Comparison of ENCODE assay signal across 10 mouse cellular contexts in the genomic region with DNA sequence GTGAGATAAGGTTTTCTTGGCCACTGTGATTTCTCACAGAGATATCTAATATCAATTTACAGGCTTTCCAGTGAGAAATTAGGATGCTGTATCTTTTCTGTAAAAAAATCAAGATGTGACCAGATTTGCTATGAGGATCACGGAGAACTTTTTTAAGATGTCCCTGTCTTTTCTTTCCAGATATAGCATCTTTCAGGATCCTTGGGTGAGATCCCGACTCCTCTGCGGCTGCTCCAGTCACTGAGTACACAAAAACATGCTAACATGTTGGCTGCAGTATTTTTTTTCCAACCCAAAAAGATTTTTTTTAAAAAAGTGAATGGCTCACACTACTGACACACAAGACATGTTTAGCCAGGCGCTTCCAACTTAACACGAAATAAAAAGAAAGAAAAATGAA. TPM values are rescaled to one million over a fixed set of nuclear protein-coding genes. Genes with fewer than 3 reads are reported as not detected.
A peak's percentile ranks its signal among the peaks of the same experiment; 100 is the strongest.
DNase-seq lines count a peak whose midpoint lies in the region; ATAC-seq and TF ChIP-seq lines count a peak whose summit lies in the region.
"Had no signal": no experiment of that assay in that cellular context is flagged by ENCODE, and none has a peak within 500 bp of the region (broad histone marks: within the 10 kb centered on the region; RNA-seq: fewer than 3 reads in every experiment).

No protein-coding gene starts in this region.

- peaks cover 15% of the 10 kb centered on the region; the same call in 1 of the 2 replicates for H3K4me1 ChIP-seq in kidney, embryonic 14.5 days (ENCODE audit: control insufficient read depth, insufficient read depth, low read length)
- H3K4me1 ChIP-seq in kidney, adult 2 months (ENCODE audit: control insufficient read depth, insufficient read depth, low read length), result no peaks in the 10 kb centered on the region
- peaks cover 23% of the 10 kb centered on the region; the same call in 1 of the 2 replicates for H3K4me1 ChIP-seq in embryonic facial prominence, embryonic 12.5 days
- H3K4me1 ChIP-seq in hindbrain, embryonic 12.5 days, result peaks cover 24% of the 10 kb centered on the region
- H3K4me1 ChIP-seq in neural tube, embryonic 12.5 days, result peaks cover 41% of the 10 kb centered on the region

- WGBS in kidney, embryonic 14.5 days, result 24% methylated on average over 5 of the region's 5 CpGs
- 39% methylated on average over 5 of the region's 5 CpGs for WGBS in kidney, adult 2 months
- 14% methylated on average over 5 of the region's 5 CpGs for WGBS in embryonic facial prominence, embryonic 12.5 days
- 7% methylated on average over 5 of the region's 5 CpGs for WGBS in hindbrain, embryonic 12.5 days
- 7% methylated on average over 5 of the region's 5 CpGs for WGBS in neural tube, embryonic 12.5 days

- no peaks in the 10 kb centered on the region for H3K36me3 ChIP-seq in kidney, embryonic 14.5 days (ENCODE audit: control insufficient read depth, insufficient read depth, low read length)
- H3K36me3 ChIP-seq in kidney, adult 2 months (ENCODE audit: control insufficient read depth, insufficient read depth, low read length), result no peaks in the 10 kb centered on the region
- no peaks in the 10 kb centered on the region for H3K36me3 ChIP-seq in embryonic facial prominence, embryonic 12.5 days
- H3K36me3 ChIP-seq in hindbrain, embryonic 12.5 days, result no peaks in the 10 kb centered on the region
- no peaks in the 10 kb centered on the region for H3K36me3 ChIP-seq in neural tube, embryonic 12.5 days
- H3K36me3 ChIP-seq: limb, embryonic 13.5 days had no signal

- TF ChIP-seq CTCF in kidney, adult 2 months (conservative IDR thresholded peaks at IDR 0.05; ENCODE audit: insufficient read depth, insufficient read length, low read depth, low read length), result no peak

- H3K27ac ChIP-seq in kidney, embryonic 14.5 days (ENCODE audit: low read depth, low read length), result no peak overlapping the region
- H3K27ac ChIP-seq in kidney, adult 2 months (ENCODE audit: insufficient read depth, low read depth, low read length), result no peak overlapping the region
- H3K27ac ChIP-seq in embryonic facial prominence, embryonic 12.5 days, result no peak overlapping the region
- H3K27ac ChIP-seq in hindbrain, embryonic 12.5 days, result peak overlapping the region; percentile 91
- no peak overlapping the region for H3K27ac ChIP-seq in neural tube, embryonic 12.5 days
- H3K27ac ChIP-seq: limb, embryonic 13.5 days had no signal

- DNase-seq in kidney, adult 2 months, result no peak
- no peak for DNase-seq in cerebellum, adult 8-10 months
- DNase-seq in spleen, adult 18-20 months, result no peak
- no peak for DNase-seq in urinary bladder, adult 18-20 months (ENCODE audit: low spot score in 2 of 2)
- DNase-seq: lung, postnatal 4 days had no signal

- H3K9ac ChIP-seq in kidney, embryonic 14.5 days (ENCODE audit: low read depth, low read length), result no peak overlapping the region
- peak overlapping the region; percentile 50; the same call in 1 of the 2 replicates for H3K9ac ChIP-seq in embryonic facial prominence, embryonic 12.5 days
- H3K9ac ChIP-seq in hindbrain, embryonic 12.5 days, result peak overlapping the region; percentile 68
- H3K9ac ChIP-seq in neural tube, embryonic 12.5 days, result no peak overlapping the region
- H3K9ac ChIP-seq: limb, embryonic 13.5 days had no signal

- H3K27me3 ChIP-seq in kidney, embryonic 14.5 days (ENCODE audit: control insufficient read depth, insufficient read depth, low read length), result peaks cover 62% of the 10 kb centered on the region
- peaks cover 5% of the 10 kb centered on the region for H3K27me3 ChIP-seq in kidney, adult 2 months (replicated peaks; ENCODE audit: control insufficient read depth, insufficient read depth, low read length)
- H3K27me3 ChIP-seq in embryonic facial prominence, embryonic 12.5 days, result peaks cover 42% of the 10 kb centered on the region
- H3K27me3 ChIP-seq in hindbrain, embryonic 12.5 days, result peaks cover 13% of the 10 kb centered on the region
- peaks cover 21% of the 10 kb centered on the region for H3K27me3 ChIP-seq in neural tube, embryonic 12.5 days (replicated peaks)

- ATAC-seq in kidney, embryonic 14.5 days (ENCODE audit: low FRiP score, low TSS enrichment), result no peak
- no peak for ATAC-seq in embryonic facial prominence, embryonic 12.5 days (ENCODE audit: insufficient number of reproducible peaks, insufficient read depth, low FRiP score, low TSS enrichment)
- no peak for ATAC-seq in hindbrain, embryonic 12.5 days (ENCODE audit: low FRiP score)
- no peak for ATAC-seq in neural tube, embryonic 12.5 days (ENCODE audit: low FRiP score, low read depth)

- TF ChIP-seq POLR2A in kidney, adult 2 months (IDR thresholded peaks at IDR 0.05; ENCODE audit: low read depth, low read length), result no peak

- H3K9me3 ChIP-seq in kidney, embryonic 14.5 days (ENCODE audit: control insufficient read depth, low read length), result no peaks in the 10 kb centered on the region
- no peaks in the 10 kb centered on the region for H3K9me3 ChIP-seq in embryonic facial prominence, embryonic 12.5 days
- no peaks in the 10 kb centered on the region for H3K9me3 ChIP-seq in hindbrain, embryonic 12.5 days (replicated peaks)
- H3K9me3 ChIP-seq in neural tube, embryonic 12.5 days, result no peaks in the 10 kb centered on the region
- H3K9me3 ChIP-seq: limb, embryonic 13.5 days had no signal

- H3K4me3 ChIP-seq in kidney, embryonic 14.5 days (ENCODE audit: low read length), result peak overlapping the region; percentile 28; the same call in 1 of the 2 replicates
- H3K4me3 ChIP-seq in kidney, adult 2 months (ENCODE audit: insufficient read depth, low read depth, low read length), result no peak overlapping the region
- H3K4me3 ChIP-seq in embryonic facial prominence, embryonic 12.5 days, result peak overlapping the region; percentile 38; the same call in 1 of the 2 replicates
- peak overlapping the region; percentile 41 for H3K4me3 ChIP-seq in hindbrain, embryonic 12.5 days
- H3K4me3 ChIP-seq in neural tube, embryonic 12.5 days, result no peak overlapping the region

- H3K4me2 ChIP-seq in kidney, embryonic 14.5 days (replicated peaks; ENCODE audit: low read depth, low read length), result peak overlapping the region; percentile 47; the same call in 1 of the 2 replicates
- peak overlapping the region; percentile 53 for H3K4me2 ChIP-seq in embryonic facial prominence, embryonic 12.5 days (replicated peaks)
- peak overlapping the region; percentile 69 for H3K4me2 ChIP-seq in hindbrain, embryonic 12.5 days (replicated peaks)
- H3K4me2 ChIP-seq in neural tube, embryonic 12.5 days (replicated peaks), result peak overlapping the region; percentile 81

RNA-seq across cellular contexts. Expression of gene Nr2f1, which starts 20.8 kb away (rescaled TPM):
- polyA plus RNA-seq in kidney, embryonic 14.5 days (2014; fragmentation: Nextera tagmentation; extraction: Ambion mirVana), result 26.8 and 36.9 TPM in 2 replicates
- 5.6 and 7.5 TPM in 2 replicates for polyA plus RNA-seq in kidney, adult 2 months (2012; rRNA removed)
- 46.5 and 49.0 TPM in 2 replicates for polyA plus RNA-seq in embryonic facial prominence, embryonic 12.5 days (2016; fragmentation: Nextera tagmentation; extraction: Ambion mirVana)
- polyA plus RNA-seq in hindbrain, embryonic 12.5 days (2016; fragmentation: Nextera tagmentation; extraction: Ambion mirVana), result 64.7 and 88.3 TPM in 2 replicates
- polyA plus RNA-seq in neural tube, embryonic 12.5 days (2016; fragmentation: Nextera tagmentation; extraction: Ambion mirVana), result 48.4 and 56.4 TPM in 2 replicates

Comparison
In these comparisons a context has a peak if more than half of its experiments do, and no peak if none do; other contexts are left out.
1. H3K4me3 ChIP-seq: peak in kidney, embryonic 14.5 days (single experiment), embryonic facial prominence, embryonic 12.5 days (single experiment) and hindbrain, embryonic 12.5 days (single experiment); none in kidney, adult 2 months (single experiment) and neural tube, embryonic 12.5 days (single experiment).
2. H3K9ac ChIP-seq: peak in embryonic facial prominence, embryonic 12.5 days (single experiment) and hindbrain, embryonic 12.5 days (single experiment); none in kidney, embryonic 14.5 days (single experiment) and neural tube, embryonic 12.5 days (single experiment).
3. Peak in every context shown above with its lines, with median percentiles within 50 percentile points of each other: H3K4me2 ChIP-seq.